Mouse (Mus musculus): ENCODE results near the gene Mapk10. TPM values are rescaled to one million over a fixed set of nuclear protein-coding genes. Genes with fewer than 3 reads are reported as not detected.

The Mapk10 gene
- polyA plus RNA-seq, 1 experiment, result not detected

DNA sequence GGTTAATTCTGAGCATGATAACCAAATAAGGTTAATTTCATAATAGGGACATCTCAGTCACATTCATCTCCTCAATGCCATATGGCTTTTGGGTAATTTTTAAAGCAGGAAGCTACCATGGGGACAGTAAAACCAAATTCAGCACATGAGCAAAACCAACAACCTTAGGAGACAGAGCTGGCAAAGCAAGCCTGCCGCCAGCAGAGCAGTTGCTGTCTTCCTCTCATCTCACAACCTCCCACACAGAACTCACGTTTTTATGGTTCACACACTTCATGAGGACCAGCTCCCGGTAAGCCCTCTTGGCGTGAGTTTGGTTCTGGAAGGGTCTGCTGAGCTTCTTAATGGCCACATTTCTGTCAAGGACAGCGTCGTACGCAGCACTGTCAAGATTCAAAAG lies 214.8 kb downstream of the Mapk10 start:
- Histone ChIP-seq H3K27ac (ENCODE audit: insufficient read depth, low read length) (no peak overlapping the region), H3K27me3 (ENCODE audit: control insufficient read depth, insufficient read depth, low read length, poor library complexity, severe bottlenecking) (no peaks in the 10 kb centered on the region), H3K4me3 (ENCODE audit: low read depth, low read length) (no peak overlapping the region), H3K4me1 (ENCODE audit: control insufficient read depth, insufficient read depth, low read length) (no peaks in the 10 kb centered on the region), H3K9ac (ENCODE audit: low read depth, poor library complexity, severe bottlenecking) (no peak overlapping the region), H3K36me3 (ENCODE audit: control insufficient read depth, insufficient read depth, low read length, poor library complexity, severe bottlenecking) (no peaks in the 10 kb centered on the region), H3K9me3 (replicated peaks; ENCODE audit: control insufficient read depth, insufficient read depth, low read length, poor library complexity, severe bottlenecking) (no peaks in the 10 kb centered on the region)
- TF ChIP-seq POLR2A (IDR thresholded peaks at IDR 0.05; ENCODE audit: insufficient read depth, low read length) (no peak), CTCF (IDR thresholded peaks at IDR 0.05; ENCODE audit: low read depth, low read length) (no peak), EP300 (IDR thresholded peaks at IDR 0.05; ENCODE audit: insufficient read depth, low read depth, low read length) (no peak)

DNA sequence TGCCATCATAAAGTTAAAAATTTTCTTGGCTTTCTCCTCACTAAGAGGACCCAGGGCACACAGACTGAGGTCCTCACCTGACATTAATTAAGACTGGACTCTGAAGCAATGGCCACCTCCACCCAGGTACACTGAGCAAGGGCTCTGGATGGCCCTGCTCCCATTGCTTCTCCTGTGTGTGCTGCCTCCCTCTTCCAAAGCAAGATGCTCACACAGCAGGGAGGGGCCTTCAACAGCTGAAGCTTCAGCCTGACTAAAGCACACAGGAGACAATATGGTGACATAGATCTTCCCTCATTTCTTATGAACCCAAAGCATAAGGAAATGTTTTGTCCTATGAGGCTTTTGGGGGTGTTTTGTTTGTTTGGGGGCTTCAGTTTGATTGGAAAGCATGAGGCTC lies 215.2 kb downstream of the Mapk10 start:
- Histone ChIP-seq H3K36me3 (ENCODE audit: control insufficient read depth, insufficient read depth, low read length, poor library complexity, severe bottlenecking) (no peaks in the 10 kb centered on the region), H3K9me3 (replicated peaks; ENCODE audit: control insufficient read depth, insufficient read depth, low read length, poor library complexity, severe bottlenecking) (no peaks in the 10 kb centered on the region), H3K27me3 (ENCODE audit: control insufficient read depth, insufficient read depth, low read length, poor library complexity, severe bottlenecking) (no peaks in the 10 kb centered on the region), H3K4me3 (ENCODE audit: low read depth, low read length) (no peak overlapping the region), H3K4me1 (ENCODE audit: control insufficient read depth, insufficient read depth, low read length) (no peaks in the 10 kb centered on the region), H3K27ac (ENCODE audit: insufficient read depth, low read length) (no peak overlapping the region), H3K9ac (ENCODE audit: low read depth, poor library complexity, severe bottlenecking) (no peak overlapping the region)
- TF ChIP-seq CTCF (IDR thresholded peaks at IDR 0.05; ENCODE audit: low read depth, low read length) (no peak), POLR2A (IDR thresholded peaks at IDR 0.05; ENCODE audit: insufficient read depth, low read length) (no peak), EP300 (IDR thresholded peaks at IDR 0.05; ENCODE audit: insufficient read depth, low read depth, low read length) (no peak)

DNA sequence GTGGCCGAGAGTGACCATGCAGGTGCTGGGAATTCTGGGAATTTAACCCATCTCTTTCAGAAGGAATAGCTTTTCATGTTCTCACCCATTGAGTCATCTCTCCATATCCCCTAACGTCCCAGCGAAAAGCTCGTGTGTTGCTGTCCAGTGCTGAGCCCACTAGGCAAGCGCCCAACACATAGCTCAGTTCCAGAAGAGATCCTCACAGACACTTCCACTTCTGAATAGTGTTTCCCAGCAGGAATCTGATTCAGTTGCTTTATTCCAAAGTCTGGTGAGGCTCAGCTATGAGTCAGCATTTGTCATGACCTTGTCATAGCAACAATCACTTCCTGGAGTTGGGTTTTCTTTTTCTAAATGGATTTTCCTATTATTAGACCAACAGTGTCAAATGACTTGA lies 217.2 kb downstream of the Mapk10 start:
- Histone ChIP-seq H3K9me3 (replicated peaks; ENCODE audit: control insufficient read depth, insufficient read depth, low read length, poor library complexity, severe bottlenecking) (no peaks in the 10 kb centered on the region), H3K9ac (ENCODE audit: low read depth, poor library complexity, severe bottlenecking) (no peak overlapping the region), H3K27me3 (ENCODE audit: control insufficient read depth, insufficient read depth, low read length, poor library complexity, severe bottlenecking) (no peaks in the 10 kb centered on the region), H3K4me3 (ENCODE audit: low read depth, low read length) (no peak overlapping the region), H3K27ac (ENCODE audit: insufficient read depth, low read length) (no peak overlapping the region), H3K36me3 (ENCODE audit: control insufficient read depth, insufficient read depth, low read length, poor library complexity, severe bottlenecking) (no peaks in the 10 kb centered on the region), H3K4me1 (ENCODE audit: control insufficient read depth, insufficient read depth, low read length) (no peaks in the 10 kb centered on the region)
- TF ChIP-seq POLR2A (IDR thresholded peaks at IDR 0.05; ENCODE audit: insufficient read depth, low read length) (no peak), CTCF (IDR thresholded peaks at IDR 0.05; ENCODE audit: low read depth, low read length) (no peak), EP300 (IDR thresholded peaks at IDR 0.05; ENCODE audit: insufficient read depth, low read depth, low read length) (no peak)

DNA sequence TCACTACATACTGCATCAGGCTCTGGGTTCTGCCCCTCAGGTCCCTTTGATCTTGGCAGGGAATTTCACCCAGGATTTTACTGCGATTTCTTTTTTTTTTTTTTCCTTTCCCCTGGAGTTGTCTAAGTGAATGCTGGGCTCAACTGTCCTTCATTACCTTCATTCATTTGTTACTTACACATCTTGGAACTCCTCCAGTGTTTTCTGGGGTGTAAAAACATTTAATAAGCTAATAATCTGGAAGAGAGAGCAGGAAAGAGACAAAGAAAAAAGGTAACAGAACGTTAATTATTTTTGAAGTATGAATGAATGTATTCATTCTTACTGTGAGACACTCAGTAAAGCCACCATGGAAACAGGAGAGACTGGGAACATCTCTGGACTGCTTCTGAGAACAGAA lies 219.4 kb downstream of the Mapk10 start:
- H3K4me3 ChIP-seq (ENCODE audit: low read depth, low read length), result no peak overlapping the region
- H3K27me3 ChIP-seq (ENCODE audit: control insufficient read depth, insufficient read depth, low read length, poor library complexity, severe bottlenecking), result no peaks in the 10 kb centered on the region

DNA sequence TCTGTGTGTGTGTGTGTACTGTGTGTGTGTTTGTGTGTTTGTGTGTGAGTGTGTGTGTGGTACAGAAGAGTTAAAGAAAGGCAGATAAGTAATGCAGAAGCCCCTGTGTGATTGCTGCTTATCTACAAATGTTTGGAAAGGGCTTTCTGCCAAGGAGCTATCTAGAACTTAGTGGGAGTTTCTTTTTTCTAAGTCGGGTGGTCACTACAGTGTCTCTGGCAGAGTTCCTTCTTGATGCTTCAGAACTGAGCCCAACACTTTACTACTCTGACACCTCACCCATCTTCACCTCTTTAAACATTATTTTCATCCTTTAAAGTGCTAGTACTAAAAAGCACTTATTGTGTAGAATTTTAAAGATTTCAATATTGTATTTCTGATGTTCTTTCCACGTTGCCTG lies 232.8 kb downstream of the Mapk10 start:
- no peaks in the 10 kb centered on the region for H3K9me3 ChIP-seq (replicated peaks; ENCODE audit: control insufficient read depth, insufficient read depth, low read length, poor library complexity, severe bottlenecking)
- no peak overlapping the region for H3K9ac ChIP-seq (ENCODE audit: low read depth, poor library complexity, severe bottlenecking)
- no peak overlapping the region for H3K4me3 ChIP-seq (ENCODE audit: low read depth, low read length)
- H3K36me3 ChIP-seq (ENCODE audit: control insufficient read depth, insufficient read depth, low read length, poor library complexity, severe bottlenecking), result no peaks in the 10 kb centered on the region
- H3K27ac ChIP-seq (ENCODE audit: insufficient read depth, low read length), result no peak overlapping the region
- no peaks in the 10 kb centered on the region for H3K4me1 ChIP-seq (ENCODE audit: control insufficient read depth, insufficient read depth, low read length)
- TF ChIP-seq EP300 (IDR thresholded peaks at IDR 0.05; ENCODE audit: insufficient read depth, low read depth, low read length), result no peak
- no peak for TF ChIP-seq POLR2A (IDR thresholded peaks at IDR 0.05; ENCODE audit: insufficient read depth, low read length)
- TF ChIP-seq CTCF (IDR thresholded peaks at IDR 0.05; ENCODE audit: low read depth, low read length), result no peak
- no peaks in the 10 kb centered on the region for H3K27me3 ChIP-seq (ENCODE audit: control insufficient read depth, insufficient read depth, low read length, poor library complexity, severe bottlenecking)

More for the DNA sequence above, 219.4 kb downstream of the Mapk10 start:
- H3K27ac ChIP-seq (ENCODE audit: insufficient read depth, low read length), result no peak overlapping the region
- H3K36me3 ChIP-seq (ENCODE audit: control insufficient read depth, insufficient read depth, low read length, poor library complexity, severe bottlenecking), result no peaks in the 10 kb centered on the region
- no peaks in the 10 kb centered on the region for H3K4me1 ChIP-seq (ENCODE audit: control insufficient read depth, insufficient read depth, low read length)
- no peak for TF ChIP-seq CTCF (IDR thresholded peaks at IDR 0.05; ENCODE audit: low read depth, low read length)
- TF ChIP-seq EP300 (IDR thresholded peaks at IDR 0.05; ENCODE audit: insufficient read depth, low read depth, low read length), result no peak
- no peak for TF ChIP-seq POLR2A (IDR thresholded peaks at IDR 0.05; ENCODE audit: insufficient read depth, low read length)
- H3K9ac ChIP-seq (ENCODE audit: low read depth, poor library complexity, severe bottlenecking), result no peak overlapping the region
- H3K9me3 ChIP-seq (replicated peaks; ENCODE audit: control insufficient read depth, insufficient read depth, low read length, poor library complexity, severe bottlenecking), result no peaks in the 10 kb centered on the region

DNA sequence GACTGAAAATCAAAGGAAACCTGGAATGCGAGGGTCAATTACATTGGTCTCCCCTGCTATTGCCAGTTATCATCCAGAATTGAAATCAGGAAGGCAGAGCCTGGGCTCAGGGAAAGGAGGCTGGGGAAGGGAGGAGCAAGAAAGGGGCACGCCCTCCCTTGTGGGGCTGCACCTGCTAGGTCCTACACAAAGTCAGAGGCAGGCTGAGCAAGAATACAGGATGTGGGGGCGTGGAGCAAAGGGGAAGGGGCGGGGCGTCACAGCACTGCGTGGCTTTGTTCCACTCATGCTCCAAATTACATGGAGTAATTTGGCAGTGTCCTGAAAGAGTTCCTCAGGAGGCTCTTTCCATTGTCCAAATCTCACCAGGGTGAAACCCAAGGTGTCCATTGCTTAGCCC lies 234.0 kb downstream of the Mapk10 start:
- H3K9me3 ChIP-seq (replicated peaks; ENCODE audit: control insufficient read depth, insufficient read depth, low read length, poor library complexity, severe bottlenecking), result no peaks in the 10 kb centered on the region
- TF ChIP-seq CTCF (IDR thresholded peaks at IDR 0.05; ENCODE audit: low read depth, low read length) (no peak), POLR2A (IDR thresholded peaks at IDR 0.05; ENCODE audit: insufficient read depth, low read length) (no peak)
- no peak overlapping the region for H3K4me3 ChIP-seq (ENCODE audit: low read depth, low read length)

More for the DNA sequence above, 234.0 kb downstream of the Mapk10 start:
- Histone ChIP-seq H3K27me3 (ENCODE audit: control insufficient read depth, insufficient read depth, low read length, poor library complexity, severe bottlenecking) (no peaks in the 10 kb centered on the region), H3K36me3 (ENCODE audit: control insufficient read depth, insufficient read depth, low read length, poor library complexity, severe bottlenecking) (no peaks in the 10 kb centered on the region), H3K27ac (ENCODE audit: insufficient read depth, low read length) (no peak overlapping the region), H3K9ac (ENCODE audit: low read depth, poor library complexity, severe bottlenecking) (no peak overlapping the region), H3K4me1 (ENCODE audit: control insufficient read depth, insufficient read depth, low read length) (no peaks in the 10 kb centered on the region)
